Mouse (Mus musculus) embryonic facial prominence, embryonic 10.5 days (tissue): Measurements from ENCODE around the gene Gpr156. TPM values are rescaled to one million over a fixed set of nuclear protein-coding genes. Genes with fewer than 3 reads are reported as not detected.
A peak's percentile ranks its signal among the peaks of the same experiment; 100 is the strongest.

Source experiments
- DNase-seq: peaks from one replicate; pipeline ENCODE4 v3.0.0-alpha.2; 2017; ENCODE audit warnings: low spot score
- H3K27ac ChIP-seq: fragments of 300-500 bp; sonication (generic); replicated peaks from 2 replicates; pipeline ENCODE4 v1.5.1; 2016; ENCODE audit warnings: mild to moderate bottlenecking
- H3K27me3 ChIP-seq: fragments of 300-500 bp; sonication (generic); replicated peaks from 2 replicates; pipeline ENCODE4 v1.6.1; 2016; ENCODE audit warnings: low read depth, mild to moderate bottlenecking; ENCODE audit not compliant: poor library complexity, severe bottlenecking
- H3K36me3 ChIP-seq: fragments of 300-500 bp; sonication (generic); replicated peaks from 2 replicates; pipeline ENCODE4 v1.6.1; 2016; ENCODE audit warnings: mild to moderate bottlenecking, moderate library complexity
- H3K4me1 ChIP-seq: fragments of 300-500 bp; sonication (generic); 2 replicates; pipeline ENCODE4 v1.6.1; 2016
- H3K4me3 ChIP-seq: fragments of 300-500 bp; sonication (generic); 2 replicates; pipeline ENCODE4 v1.5.1; 2016; ENCODE audit warnings: mild to moderate bottlenecking, moderate library complexity
- H3K9me3 ChIP-seq: fragments of 300-500 bp; sonication (generic); 2 replicates; pipeline ENCODE4 v1.6.1; 2016; ENCODE audit warnings: mild to moderate bottlenecking
- WGBS: fragments of 180-500 bp; shearing (Covaris S2); methylation state at CpG from one replicate; pipeline ENCODE4 v1.1.7; 2016; 5-methylcytosine and 5-hydroxymethylcytosine counted together
- polyA plus RNA-seq: library from polyadenylated mRNA; unstranded; fragments of >200 nt; fragmentation: Nextera tagmentation; extraction: Ambion mirVana; gene quantifications from 2 replicates; pipeline ENCODE4 v1.2.1, GENCODE M21; 2016

Gene Gpr156
- polyA plus RNA-seq, 1 experiment from 2014 or later: 1.2 TPM

- Histone ChIP-seq H3K9me3 (no peaks in the 10 kb centered on the region), H3K27me3 (0 out of 2 replicates have a peak, but pooled peaks cover 3% of the 10 kb centered on the region), H3K4me1 (peaks cover 12% of the 10 kb centered on the region), H3K4me3 (no peak overlapping the region), H3K27ac (peak overlapping the region; percentile 19; the same call in 1 of the 2 replicates), H3K36me3 (no peaks in the 10 kb centered on the region)
- no peak for DNase-seq
- WGBS: 76% methylated on average over 1 of the region's 1 CpGs
Observed at GRCm38 (mm10) chr16:37999762-38000161, 83.5 kb downstream of the Gpr156 start.

GRCm38 (mm10) chr16:38000178-38000577 lies 83.9 kb downstream of the Gpr156 start:
- Histone ChIP-seq H3K4me1 (peaks cover 8% of the 10 kb centered on the region), H3K27me3 (0 out of 2 replicates have a peak, but pooled peaks cover 3% of the 10 kb centered on the region), H3K9me3 (no peaks in the 10 kb centered on the region), H3K4me3 (no peak overlapping the region), H3K27ac (peak overlapping the region; percentile 19), H3K36me3 (no peaks in the 10 kb centered on the region)
- no peak for DNase-seq
- WGBS: 51% methylated on average over 7 of the region's 7 CpGs

- WGBS: 61% methylated on average over 2 of the region's 2 CpGs
- no peak overlapping the region for H3K4me3 ChIP-seq
- 0 out of 2 replicates have a peak, but pooled peaks cover 3% of the 10 kb centered on the region for H3K27me3 ChIP-seq
- peaks cover 7% of the 10 kb centered on the region for H3K4me1 ChIP-seq
- H3K27ac ChIP-seq: no peak overlapping the region
- no peaks in the 10 kb centered on the region for H3K9me3 ChIP-seq
- no peaks in the 10 kb centered on the region for H3K36me3 ChIP-seq
- no peak for DNase-seq
Observed at GRCm38 (mm10) chr16:38001766-38002165, 85.5 kb downstream of the Gpr156 start.

- WGBS: 85% methylated on average over 3 of the region's 3 CpGs
- H3K27ac ChIP-seq: no peak overlapping the region
- H3K4me3 ChIP-seq: no peak overlapping the region
- no peaks in the 10 kb centered on the region for H3K9me3 ChIP-seq
- H3K4me1 ChIP-seq: peaks cover 7% of the 10 kb centered on the region
- DNase-seq: no peak
- no peaks in the 10 kb centered on the region for H3K36me3 ChIP-seq
- 0 out of 2 replicates have a peak, but pooled peaks cover 3% of the 10 kb centered on the region for H3K27me3 ChIP-seq
Observed at GRCm38 (mm10) chr16:38002485-38002884, 86.2 kb downstream of the Gpr156 start.

- Histone ChIP-seq H3K27me3 (0 out of 2 replicates have a peak, but pooled peaks cover 3% of the 10 kb centered on the region), H3K36me3 (no peaks in the 10 kb centered on the region), H3K9me3 (no peaks in the 10 kb centered on the region), H3K4me1 (peaks cover 7% of the 10 kb centered on the region), H3K4me3 (no peak overlapping the region), H3K27ac (no peak overlapping the region)
- no peak for DNase-seq
- 85% methylated on average over 17 of the region's 17 CpGs for WGBS
Observed at GRCm38 (mm10) chr16:38004486-38005020, 88.3 kb downstream of the Gpr156 start.

- Histone ChIP-seq H3K9me3 (no peaks in the 10 kb centered on the region), H3K27ac (no peak overlapping the region), H3K36me3 (no peaks in the 10 kb centered on the region), H3K4me1 (no peaks in the 10 kb centered on the region), H3K4me3 (no peak overlapping the region), H3K27me3 (0 out of 2 replicates have a peak, but pooled peaks cover 3% of the 10 kb centered on the region)
- 88% methylated on average over 10 of the region's 10 CpGs for WGBS
- no peak for DNase-seq
Observed at GRCm38 (mm10) chr16:38005471-38005870, 89.2 kb downstream of the Gpr156 start.

GRCm38 (mm10) chr16:38008371-38008770 lies 92.1 kb downstream of the Gpr156 start:
- 89% methylated on average over 5 of the region's 5 CpGs for WGBS
- Histone ChIP-seq H3K36me3 (no peaks in the 10 kb centered on the region), H3K4me1 (no peaks in the 10 kb centered on the region), H3K27me3 (no peaks in the 10 kb centered on the region), H3K27ac (no peak overlapping the region), H3K4me3 (no peak overlapping the region), H3K9me3 (no peaks in the 10 kb centered on the region)
- no peak for DNase-seq

- Histone ChIP-seq H3K9me3 (no peaks in the 10 kb centered on the region), H3K27me3 (no peaks in the 10 kb centered on the region), H3K4me3 (no peak overlapping the region), H3K4me1 (no peaks in the 10 kb centered on the region), H3K27ac (no peak overlapping the region), H3K36me3 (no peaks in the 10 kb centered on the region)
- 86% methylated on average over 14 of the region's 14 CpGs for WGBS
- DNase-seq: no peak
Observed at GRCm38 (mm10) chr16:38009041-38009825, 92.9 kb downstream of the Gpr156 start.

- Histone ChIP-seq H3K27me3 (no peaks in the 10 kb centered on the region), H3K4me1 (no peaks in the 10 kb centered on the region), H3K9me3 (no peaks in the 10 kb centered on the region), H3K4me3 (no peak overlapping the region), H3K27ac (no peak overlapping the region), H3K36me3 (no peaks in the 10 kb centered on the region)
- DNase-seq: no peak
- WGBS: 92% methylated on average over 13 of the region's 13 CpGs
Observed at GRCm38 (mm10) chr16:38011486-38011885, 95.2 kb downstream of the Gpr156 start.

- no peaks in the 10 kb centered on the region for H3K4me1 ChIP-seq
- no peak overlapping the region for H3K27ac ChIP-seq
- no peak for DNase-seq
- no peaks in the 10 kb centered on the region for H3K27me3 ChIP-seq
- no peaks in the 10 kb centered on the region for H3K9me3 ChIP-seq
- H3K4me3 ChIP-seq: no peak overlapping the region
- WGBS: 72% methylated on average over 5 of the region's 5 CpGs
- no peaks in the 10 kb centered on the region for H3K36me3 ChIP-seq
Observed at GRCm38 (mm10) chr16:38012382-38012781, 96.1 kb downstream of the Gpr156 start.

- Histone ChIP-seq H3K4me3 (no peak overlapping the region), H3K9me3 (no peaks in the 10 kb centered on the region), H3K27me3 (no peaks in the 10 kb centered on the region), H3K4me1 (peaks cover 4% of the 10 kb centered on the region), H3K27ac (no peak overlapping the region), H3K36me3 (no peaks in the 10 kb centered on the region)
- no peak for DNase-seq
- 71% methylated on average over 4 of the region's 4 CpGs for WGBS
Observed at GRCm38 (mm10) chr16:38012891-38013290, 96.6 kb downstream of the Gpr156 start.

GRCm38 (mm10) chr16:38014951-38015350 lies 98.7 kb downstream of the Gpr156 start:
- WGBS: 93% methylated on average over 4 of the region's 4 CpGs
- H3K9me3 ChIP-seq: no peaks in the 10 kb centered on the region
- no peak for DNase-seq
- H3K4me3 ChIP-seq: no peak overlapping the region
- H3K36me3 ChIP-seq: no peaks in the 10 kb centered on the region
- no peaks in the 10 kb centered on the region for H3K27me3 ChIP-seq
- no peak overlapping the region for H3K27ac ChIP-seq
- H3K4me1 ChIP-seq: peaks cover 10% of the 10 kb centered on the region

GRCm38 (mm10) chr16:38016928-38017524 lies 100.7 kb downstream of the Gpr156 start:
- Histone ChIP-seq H3K36me3 (no peaks in the 10 kb centered on the region), H3K4me3 (no peak overlapping the region), H3K4me1 (peaks cover 10% of the 10 kb centered on the region), H3K9me3 (no peaks in the 10 kb centered on the region), H3K27me3 (no peaks in the 10 kb centered on the region), H3K27ac (no peak overlapping the region)
- DNase-seq: no peak
- 81% methylated on average over 8 of the region's 8 CpGs for WGBS
